Mouse (Mus musculus) ES-E14 (cell line): ENCODE measurements around the gene Odaph.

Experiments
- CHD2 ChIP-seq: IDR thresholded peaks from 2 replicates; pipeline ENCODE4 v1.6.1; 2014; ENCODE audit warnings: mild to moderate bottlenecking, low read depth, low read length, inconsistent platforms
- MAFK ChIP-seq: IDR thresholded peaks from 2 replicates; pipeline ENCODE4 v1.6.1; 2014; ENCODE audit warnings: mild to moderate bottlenecking, low read depth, low read length, inconsistent platforms; ENCODE audit not compliant: insufficient read depth
- ZNF384 ChIP-seq: IDR thresholded peaks from 2 replicates; pipeline ENCODE4 v1.6.1; 2012; ENCODE audit warnings: low read depth, low read length, inconsistent platforms

DNA sequence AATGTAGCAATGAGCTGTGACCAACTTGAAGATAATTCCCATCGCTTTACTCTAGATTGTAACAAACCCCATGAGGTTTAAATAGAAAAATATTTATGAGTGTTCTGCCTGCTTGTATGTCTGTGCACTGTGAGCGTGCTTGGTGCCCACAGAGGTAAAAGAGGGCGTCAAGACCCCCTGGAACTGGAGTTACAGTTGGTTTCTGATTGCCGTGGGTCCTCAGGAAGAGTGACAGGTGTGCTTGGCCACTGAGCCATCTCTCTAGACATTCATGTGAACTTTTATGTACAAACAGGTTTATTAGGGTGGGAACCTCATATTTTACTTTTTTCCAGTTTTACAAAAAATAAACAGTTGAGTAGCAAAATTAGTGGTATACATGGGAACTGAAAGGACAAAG, 56.5 kb downstream of the Odaph start, which contains the start of gene Cdkl2:
- TF ChIP-seq ZNF384 (no peak), CHD2 (no peak), MAFK (no peak)
